Mouse (Mus musculus) cerebellum, adult 8-10 months (tissue): ENCODE data around the gene Znfx1.

Source experiments
- DNase-seq: peaks from one replicate; pipeline ENCODE4 v3.0.0; 2022

The Znfx1 gene

DNA sequence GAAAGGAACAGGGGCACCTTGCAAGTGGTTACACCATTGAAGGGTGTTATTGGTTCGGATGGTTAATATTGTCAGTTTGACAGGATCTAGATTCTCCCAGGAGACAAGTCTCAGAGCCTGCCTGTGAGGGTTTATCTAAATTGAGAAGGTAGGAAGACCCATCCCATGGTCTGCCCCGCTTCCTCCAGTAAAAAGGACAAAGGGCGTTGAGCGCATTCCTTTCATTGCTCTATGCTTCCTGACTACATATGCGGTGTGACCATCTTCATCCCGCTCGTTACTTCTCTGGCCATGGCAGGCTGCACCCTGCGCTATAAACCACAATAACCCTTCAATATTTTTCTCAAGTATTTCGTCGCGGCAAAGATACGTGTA is 8.4 kb upstream of the Znfx1 start:
- DNase-seq, result no peak

GRCm38 (mm10) chr2:167070341-167070740 is 7.5 kb upstream of the Znfx1 start:
- DNase-seq, result peak; percentile 72

GRCm38 (mm10) chr2:167067575-167067974 is 4.8 kb upstream of the Znfx1 start:
- DNase-seq, result no peak

DNA sequence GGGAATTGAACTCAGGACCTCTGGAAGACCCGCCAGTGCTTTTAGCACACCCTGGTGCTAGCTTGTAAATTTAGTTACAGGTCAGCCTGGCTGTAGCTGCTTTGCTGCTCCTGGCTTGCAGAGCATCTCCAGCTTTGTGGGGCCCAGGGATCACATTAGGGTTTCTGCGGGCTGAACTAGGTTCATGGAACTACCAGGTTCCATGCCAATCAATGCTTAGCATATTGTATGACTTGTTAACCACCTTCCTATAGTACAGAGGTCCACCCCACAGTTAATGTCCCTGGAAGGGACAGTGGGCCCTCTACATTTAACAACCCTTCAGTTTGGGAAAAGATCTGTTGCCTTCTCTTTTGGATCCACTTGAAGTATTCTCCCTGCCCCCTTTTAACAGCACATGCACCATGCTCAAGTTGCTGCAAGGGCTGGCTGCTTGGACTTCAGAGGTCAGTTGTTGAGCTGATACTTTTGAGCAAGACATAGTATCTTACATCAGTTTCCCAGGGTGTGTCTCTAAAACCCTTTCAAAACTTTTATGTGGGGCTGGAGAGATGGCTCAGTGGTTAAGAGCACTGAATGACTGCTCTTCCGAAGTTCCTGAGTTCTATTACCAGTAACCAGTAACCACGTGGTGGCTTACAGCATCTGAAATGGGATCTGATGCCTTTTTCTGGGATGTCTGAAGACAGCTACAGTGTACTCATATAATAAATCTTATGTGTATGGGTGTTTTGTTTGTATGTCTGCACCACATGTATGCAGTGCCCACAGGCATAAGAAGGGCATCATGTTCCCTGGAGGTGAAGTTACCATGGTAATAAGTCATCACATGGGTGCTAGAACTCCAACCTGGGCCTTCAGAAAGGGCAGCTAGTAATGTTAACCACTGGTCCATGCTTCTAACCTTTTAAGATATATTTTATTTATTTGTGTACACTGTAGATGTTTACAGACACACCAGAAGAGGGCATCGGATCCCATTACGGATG is 4.0 kb upstream of the Znfx1 start:
- DNase-seq, result no peak

DNA sequence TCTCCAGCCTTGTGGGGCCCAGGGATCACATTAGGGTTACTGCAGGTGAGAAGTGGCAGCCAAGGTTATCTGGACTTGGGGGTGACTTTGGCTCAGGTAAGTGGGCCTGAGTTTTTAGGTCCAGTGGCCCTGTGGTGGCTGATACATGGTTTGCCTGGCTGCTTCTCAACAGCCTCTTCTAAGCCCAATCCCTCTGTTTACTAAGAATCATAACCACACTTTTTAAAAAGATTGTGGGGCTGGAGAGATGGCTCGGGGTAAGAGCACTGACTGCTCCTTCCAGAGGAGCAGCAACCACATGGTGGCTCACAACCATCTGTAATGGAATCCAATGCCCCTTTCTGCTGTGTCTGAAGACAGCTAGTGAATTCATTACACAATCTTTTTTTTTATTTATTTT is 3.2 kb upstream of the Znfx1 start:
- DNase-seq, result no peak

GRCm38 (mm10) chr2:167064601-167065295 is 1.9 kb upstream of the Znfx1 start:
- no peak for DNase-seq

DNA sequence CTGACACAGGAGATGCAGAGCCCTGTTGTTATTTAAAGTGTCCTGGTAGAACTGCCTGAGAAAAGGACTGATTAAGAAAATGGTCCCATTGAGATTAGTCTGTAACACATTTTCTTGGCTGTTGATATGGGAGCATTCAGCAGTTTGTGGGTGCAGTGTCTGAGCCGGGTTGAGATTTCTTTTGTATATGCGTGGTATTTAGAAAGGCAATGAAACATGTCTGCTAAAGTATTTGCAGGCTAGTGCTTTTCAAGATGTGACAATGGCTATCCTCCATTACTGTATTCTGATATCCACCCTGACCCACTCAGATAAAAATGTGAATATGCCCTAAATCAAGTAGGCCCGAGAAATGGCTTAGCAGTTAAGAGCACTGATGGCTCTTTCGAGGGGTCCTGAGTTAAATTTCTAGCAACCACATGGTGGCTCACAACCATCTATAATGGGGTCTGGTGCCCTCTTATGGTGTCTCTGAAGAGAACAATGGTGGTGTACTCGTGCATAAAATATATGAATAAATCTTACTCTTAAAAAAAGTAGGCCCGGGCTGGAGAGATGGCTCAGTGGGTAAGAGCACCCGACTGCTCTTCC is 1.2 kb upstream of the Znfx1 start:
- no peak for DNase-seq

DNA sequence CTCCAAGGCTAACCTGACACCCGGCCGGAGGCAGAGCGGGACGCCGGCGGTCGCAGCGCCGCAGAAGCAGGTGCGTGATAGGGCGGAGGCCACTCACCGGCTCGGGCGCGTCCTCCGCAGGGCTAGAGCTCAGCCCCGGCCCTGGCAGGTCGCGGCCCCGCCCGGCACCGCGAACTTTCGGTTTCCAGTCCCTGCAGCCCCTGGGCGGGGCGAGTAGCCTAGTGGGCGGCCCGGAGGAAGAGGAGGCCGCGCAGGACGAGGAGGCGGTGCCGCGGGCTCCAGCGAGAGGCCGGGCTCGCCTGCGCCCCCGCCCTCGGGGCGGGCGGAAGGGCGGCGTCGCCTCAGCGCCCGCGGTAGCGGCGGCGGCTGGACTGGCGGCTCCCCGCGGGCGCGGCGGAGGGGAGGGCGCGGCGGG is 311 bp downstream of the Znfx1 start:
- DNase-seq, result peak; percentile 86

DNA sequence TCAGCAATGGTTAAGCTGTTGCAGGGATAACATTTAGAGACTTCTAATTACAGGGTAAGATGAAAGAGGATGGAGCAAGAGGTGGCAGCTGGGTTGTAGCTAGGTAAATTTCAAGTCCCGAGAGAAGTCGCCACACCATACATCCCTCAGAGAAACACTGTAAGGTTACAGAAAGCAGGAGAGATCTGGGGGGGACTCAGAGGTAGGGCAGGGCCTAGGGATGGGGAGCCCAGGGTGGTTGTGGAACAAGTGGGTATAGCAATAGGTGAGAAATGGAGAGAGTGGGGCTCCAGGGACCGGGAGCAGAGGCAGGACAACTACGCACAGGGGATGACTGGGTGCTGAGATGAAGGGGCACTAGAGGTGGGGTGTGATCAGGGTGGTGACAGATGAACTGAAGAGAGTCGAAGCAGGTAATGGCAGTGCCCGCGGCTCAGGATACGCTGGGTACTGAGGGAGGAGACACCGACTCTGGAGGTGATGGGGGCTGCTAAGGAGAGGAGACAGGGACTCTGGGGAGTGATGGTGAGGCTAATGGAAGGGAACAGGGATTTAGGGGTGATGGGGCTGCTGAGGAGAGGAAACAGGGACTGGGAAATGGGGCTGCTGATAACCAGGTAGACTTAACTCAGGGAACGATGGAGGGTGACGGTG is 1.3 kb downstream of the Znfx1 start:
- DNase-seq, result peak; percentile 32

DNA sequence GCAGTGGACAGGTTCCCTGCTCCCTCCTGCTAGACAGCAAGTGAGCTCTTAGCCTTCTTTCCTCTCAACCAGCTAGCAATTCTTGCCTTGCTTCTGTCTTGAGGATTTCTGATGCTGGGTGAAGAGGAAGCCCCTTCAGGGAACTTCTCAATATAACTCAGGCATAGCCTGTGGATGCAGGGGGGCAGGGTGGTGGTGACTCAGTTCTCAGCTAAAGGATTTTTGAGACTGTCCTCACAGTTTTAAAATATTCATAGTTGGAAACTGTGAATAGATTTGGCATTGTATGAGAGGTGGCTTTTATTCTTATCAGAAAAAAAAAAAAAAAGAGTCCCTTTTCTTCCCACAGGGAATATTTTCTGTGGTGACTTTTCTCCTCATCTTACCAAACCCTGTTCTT is 2.1 kb downstream of the Znfx1 start:
- DNase-seq, result no peak

DNA sequence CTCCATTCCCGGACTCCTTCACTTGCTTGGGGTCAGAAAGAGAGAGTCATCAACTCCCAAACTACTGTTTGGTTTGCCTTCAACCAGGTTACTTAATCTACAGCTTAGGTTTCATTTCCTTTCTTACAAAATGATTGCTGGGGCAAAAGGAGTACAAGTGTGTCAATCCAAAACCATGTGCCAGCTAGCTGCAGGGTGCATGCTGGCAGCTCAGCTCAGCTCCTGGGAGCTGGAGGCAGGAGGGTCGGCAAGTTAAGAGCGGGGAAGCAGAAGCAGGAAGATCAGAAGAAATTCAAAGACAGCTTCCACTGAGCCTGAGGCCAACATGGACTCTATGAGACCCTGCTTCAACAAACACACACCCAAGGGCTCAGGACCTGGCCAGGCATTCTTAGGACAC is 2.5 kb downstream of the Znfx1 start:
- DNase-seq, result no peak

DNA sequence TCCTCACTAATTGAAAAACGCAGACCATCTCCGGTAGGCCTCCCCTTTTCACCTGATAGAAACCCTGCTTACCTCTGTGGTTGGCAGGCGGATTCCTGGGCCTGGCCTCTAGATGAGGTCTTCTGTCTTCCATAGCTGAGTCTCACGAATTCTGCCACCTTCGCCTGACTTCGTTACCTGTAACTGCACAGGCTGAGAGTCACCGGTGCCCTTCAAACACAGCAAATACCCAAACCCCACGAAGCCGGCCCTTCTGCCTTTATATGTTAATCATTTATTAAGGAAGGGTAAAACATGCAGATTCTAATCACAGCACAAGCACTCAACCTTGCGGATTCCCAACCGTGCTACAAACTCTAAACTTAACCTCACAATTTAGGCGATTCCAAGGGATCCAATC is 2.9 kb downstream of the Znfx1 start:
- DNase-seq, result no peak

GRCm38 (mm10) chr2:167059536-167059935 is 3.3 kb downstream of the Znfx1 start:
- no peak for DNase-seq

- no peak for DNase-seq
Observed at GRCm38 (mm10) chr2:167058814-167059387, 3.9 kb downstream of the Znfx1 start.

DNA sequence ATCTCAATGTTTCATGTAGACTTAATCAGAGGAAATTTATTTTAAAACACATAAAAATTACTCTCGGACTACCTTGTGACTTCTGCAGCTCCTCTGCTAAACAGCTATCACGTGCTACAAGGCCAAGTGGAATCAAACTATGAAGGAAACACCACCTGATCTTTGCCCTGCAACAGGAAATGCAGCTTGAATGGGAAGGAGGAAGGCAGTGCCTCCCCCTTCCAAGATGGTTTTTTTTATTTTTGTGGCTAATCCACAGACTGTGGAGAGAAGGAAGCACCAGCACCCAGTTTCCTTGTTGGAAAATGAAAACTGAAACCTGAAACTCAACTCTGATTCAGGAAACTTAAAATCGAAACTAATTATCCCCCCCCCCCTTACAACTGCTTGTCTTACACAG is 4.6 kb downstream of the Znfx1 start:
- no peak for DNase-seq

- DNase-seq, result no peak
Observed at GRCm38 (mm10) chr2:167056942-167057323, 5.9 kb downstream of the Znfx1 start.

DNA sequence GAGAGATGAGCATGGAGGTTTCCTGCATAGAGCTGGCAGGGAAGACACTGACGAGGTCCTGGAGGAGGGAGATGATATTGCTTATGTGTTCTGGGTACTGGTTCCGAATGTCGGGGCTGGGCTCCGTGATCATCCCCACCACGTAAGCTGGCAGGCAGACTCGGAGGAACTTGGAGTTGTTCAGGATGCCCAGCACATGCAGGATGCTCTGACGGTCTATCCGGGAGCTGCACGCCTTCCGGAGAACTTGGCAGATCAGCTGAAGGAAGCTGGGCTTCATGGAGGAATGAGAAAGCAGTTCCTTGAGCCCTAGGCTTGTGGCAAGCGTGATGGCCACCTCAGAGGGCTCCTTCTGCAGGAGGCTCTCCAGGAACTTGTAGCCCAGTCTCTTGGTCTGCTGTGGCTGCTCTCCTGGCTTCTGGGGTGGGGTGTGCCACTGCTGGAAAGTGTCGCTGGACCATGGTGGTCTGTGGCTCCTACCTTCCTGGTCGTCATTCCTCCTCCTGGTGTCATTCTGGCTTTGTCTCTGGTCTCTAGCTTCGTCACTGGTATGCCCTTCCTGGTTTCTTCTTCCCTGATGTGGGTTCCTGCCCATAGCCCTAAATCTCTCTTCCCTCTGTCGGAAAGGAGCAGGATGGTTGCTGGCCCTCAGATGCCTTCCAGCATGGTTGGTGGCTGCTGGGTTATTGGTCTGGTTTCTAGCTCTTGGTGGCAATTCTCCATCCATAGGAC is 6.4 kb downstream of the Znfx1 start:
- DNase-seq, result no peak

- DNase-seq, result no peak
Observed at GRCm38 (mm10) chr2:167055386-167055785, 7.4 kb downstream of the Znfx1 start.

GRCm38 (mm10) chr2:167053127-167053844 is 9.5 kb downstream of the Znfx1 start:
- no peak for DNase-seq

GRCm38 (mm10) chr2:167048698-167049358 is 14.0 kb downstream of the Znfx1 start:
- DNase-seq, result no peak

DNA sequence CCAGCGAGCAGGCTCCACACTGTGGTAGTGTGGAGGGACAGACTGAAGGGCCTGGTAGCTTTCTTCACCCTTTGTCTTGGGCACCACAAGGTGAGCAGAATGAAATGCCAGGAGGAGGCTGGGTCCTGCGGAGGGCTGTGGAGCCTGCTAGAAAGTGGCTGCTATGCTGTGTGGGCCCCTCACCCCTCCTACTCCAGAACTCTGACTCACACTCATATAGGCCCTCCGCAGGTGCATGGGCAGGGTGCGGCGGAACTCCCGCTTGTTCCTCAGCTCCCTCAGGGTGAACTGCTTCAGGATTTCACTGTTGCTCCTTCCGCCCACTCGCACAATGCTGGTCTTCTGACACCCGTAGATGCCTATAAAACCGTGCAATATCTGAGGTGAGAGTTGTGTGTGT is 14.6 kb downstream of the Znfx1 start:
- DNase-seq, result no peak
